Mouse (Mus musculus): ENCODE measurements around the gene Sh2d5.

Gene Sh2d5

DNA sequence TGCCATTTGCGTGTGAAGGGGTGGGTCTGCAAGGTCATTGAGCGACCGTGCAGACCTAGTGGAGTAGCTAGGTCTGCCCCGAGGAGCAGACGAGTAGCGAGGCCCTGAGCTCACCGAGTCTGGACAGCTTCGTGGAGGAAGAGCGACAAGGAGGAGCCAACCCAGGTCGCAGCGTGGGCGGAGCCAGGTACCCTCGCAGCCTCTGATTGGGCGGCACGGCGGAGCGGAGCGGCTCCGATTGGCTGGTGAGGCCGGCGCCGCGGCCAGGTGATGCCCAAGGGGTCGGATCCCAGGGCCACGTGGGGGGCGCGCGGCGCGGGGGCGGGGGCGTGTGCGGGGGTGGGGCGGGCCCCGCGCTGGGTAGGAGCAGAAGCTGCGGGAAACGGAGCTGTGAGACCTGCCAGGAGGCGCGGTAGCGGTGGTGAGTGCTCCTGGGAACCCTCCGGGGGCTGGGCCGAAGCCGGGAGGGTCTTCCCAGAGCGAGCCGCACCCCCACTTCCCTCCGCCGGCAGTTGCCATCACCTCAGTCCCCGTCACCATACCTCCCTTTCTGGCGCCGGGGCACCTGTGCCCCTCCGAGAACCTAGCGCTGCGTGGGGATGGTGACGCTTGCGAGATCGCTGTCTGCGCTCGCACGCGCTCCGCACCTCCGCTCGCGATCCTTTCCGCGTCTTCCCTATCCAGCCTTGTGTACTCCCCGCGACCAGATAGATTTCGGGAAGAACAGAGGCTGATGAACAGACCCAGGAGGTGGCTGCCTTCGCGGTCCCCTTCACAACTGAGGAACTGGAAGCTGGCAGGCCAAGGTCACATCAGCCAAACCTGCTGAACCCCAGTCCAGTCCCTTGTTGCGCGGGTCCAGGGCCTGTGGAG is at the start of gene Sh2d5, which contains the start of gene Kif17:
Gene Sh2d5, plus strand, starts transcription at position 316 of the 873 bp plus-strand sequence.
Gene Kif17, plus strand, starts transcription at position 348 of the 873 bp plus-strand sequence.
- peak; percentile 90 to 92 for DNase-seq (ENCODE audit: low spot score in 2 of 2)

DNA sequence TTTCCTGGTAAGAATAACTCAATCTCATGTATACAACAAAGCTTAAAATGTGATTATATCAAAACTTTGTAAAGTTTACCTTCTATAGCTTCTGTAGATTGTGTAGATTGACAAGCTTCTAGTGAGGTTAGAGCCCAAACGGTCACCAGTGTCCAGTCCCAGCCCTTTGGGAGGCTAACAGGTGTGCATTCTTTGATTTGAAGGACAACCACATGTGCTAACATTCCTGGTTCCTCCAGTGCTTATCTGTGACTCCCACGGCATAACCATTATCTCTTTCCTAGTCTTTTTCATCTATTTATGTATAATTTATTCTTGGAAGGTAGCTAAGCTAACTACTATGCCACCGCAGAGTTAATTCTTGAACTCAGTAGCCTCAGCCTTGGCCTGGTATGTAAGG is 49.4 kb upstream of the Sh2d5 start:
- no peak for DNase-seq (ENCODE audit: low spot score in 2 of 2)

- no peak for DNase-seq (ENCODE audit: low spot score in 2 of 2)
Observed at GRCm38 (mm10) chr4:138201696-138202095, 48.5 kb upstream of the Sh2d5 start.

DNA sequence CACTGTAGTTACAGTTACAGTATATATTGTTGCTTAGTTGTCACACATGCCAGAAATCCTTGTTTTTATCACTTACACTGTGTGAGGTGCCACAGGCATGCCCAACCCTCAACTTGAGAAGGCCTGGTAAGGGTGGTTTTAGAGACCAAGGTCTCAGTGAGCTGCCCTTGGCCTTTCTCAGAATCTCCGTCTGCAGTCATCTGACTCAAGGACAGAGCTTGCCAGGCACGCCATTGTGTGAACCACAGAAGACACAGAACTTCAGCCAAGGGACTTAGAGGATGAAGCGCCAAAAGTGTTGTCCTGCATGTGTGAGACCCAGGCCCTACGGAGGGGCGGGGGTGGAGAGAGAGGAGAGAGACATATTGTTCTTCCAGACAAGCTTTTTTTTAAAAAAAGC is 40.1 kb upstream of the Sh2d5 start:
- DNase-seq (ENCODE audit: low spot score in 2 of 2) = no peak

GRCm38 (mm10) chr4:138213861-138214260 is 36.3 kb upstream of the Sh2d5 start:
- no peak for DNase-seq (ENCODE audit: low spot score in 2 of 2)

GRCm38 (mm10) chr4:138215671-138216199 is 34.5 kb upstream of the Sh2d5 start:
- DNase-seq (ENCODE audit: low spot score in 2 of 2) = no peak

- peak; percentile 64 to 78 for DNase-seq (ENCODE audit: low spot score in 2 of 2)
Observed at GRCm38 (mm10) chr4:138216200-138216890, 33.9 kb upstream of the Sh2d5 start, which contains the start of gene Hp1bp3. Gene Hp1bp3, plus strand, starts transcription at chr4:138216296.

DNA sequence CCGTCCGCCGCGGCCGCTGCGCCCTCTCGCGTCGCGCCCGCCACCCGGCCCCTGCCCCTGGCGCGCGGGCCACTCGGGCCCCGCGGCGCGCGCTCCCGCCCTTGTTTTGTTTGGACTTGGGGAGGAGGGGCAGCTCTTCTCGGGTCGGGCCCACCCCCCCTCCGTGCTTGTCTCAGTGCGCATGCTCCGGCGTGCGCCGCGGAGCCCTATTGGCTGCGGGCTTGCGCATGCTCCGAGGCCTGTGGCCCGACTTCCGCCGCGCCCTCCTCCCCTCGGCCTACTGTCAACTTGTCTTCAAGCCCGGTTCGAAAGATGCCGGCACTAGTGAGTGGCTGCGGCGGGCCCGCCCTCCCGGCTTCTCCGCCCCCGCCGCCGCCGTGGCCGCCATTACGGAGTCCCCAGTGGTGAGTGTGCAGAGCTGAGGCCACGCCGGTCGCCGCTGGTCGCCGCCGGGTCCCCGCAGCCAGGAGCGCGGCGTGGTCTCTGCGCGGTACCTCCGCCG is 33.3 kb upstream of the Sh2d5 start:
- DNase-seq (ENCODE audit: low spot score in 2 of 2) = peak; percentile 97

DNA sequence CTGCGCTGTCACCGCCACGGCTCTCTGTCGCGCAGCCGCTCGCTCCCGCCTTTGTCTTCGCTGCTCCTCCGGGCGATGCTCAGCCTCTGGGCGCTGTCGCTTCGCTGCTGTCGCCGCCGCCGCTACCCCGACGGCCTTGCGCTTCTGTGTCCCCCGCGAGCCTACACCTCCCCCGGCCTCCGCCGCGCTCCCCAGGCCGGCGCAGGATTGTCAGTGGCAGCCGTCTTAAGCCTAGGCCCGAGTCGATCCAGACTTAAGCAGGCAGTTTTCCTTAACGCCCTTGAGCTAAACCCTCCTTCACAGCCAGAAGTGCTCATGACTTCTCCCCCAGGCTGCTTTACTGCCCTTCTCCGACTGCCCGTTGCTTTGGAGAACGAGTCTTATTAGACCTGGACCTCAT is 32.8 kb upstream of the Sh2d5 start:
- peak in 1 of 2 experiments; percentile 40 for DNase-seq (ENCODE audit: low spot score in 2 of 2)

DNA sequence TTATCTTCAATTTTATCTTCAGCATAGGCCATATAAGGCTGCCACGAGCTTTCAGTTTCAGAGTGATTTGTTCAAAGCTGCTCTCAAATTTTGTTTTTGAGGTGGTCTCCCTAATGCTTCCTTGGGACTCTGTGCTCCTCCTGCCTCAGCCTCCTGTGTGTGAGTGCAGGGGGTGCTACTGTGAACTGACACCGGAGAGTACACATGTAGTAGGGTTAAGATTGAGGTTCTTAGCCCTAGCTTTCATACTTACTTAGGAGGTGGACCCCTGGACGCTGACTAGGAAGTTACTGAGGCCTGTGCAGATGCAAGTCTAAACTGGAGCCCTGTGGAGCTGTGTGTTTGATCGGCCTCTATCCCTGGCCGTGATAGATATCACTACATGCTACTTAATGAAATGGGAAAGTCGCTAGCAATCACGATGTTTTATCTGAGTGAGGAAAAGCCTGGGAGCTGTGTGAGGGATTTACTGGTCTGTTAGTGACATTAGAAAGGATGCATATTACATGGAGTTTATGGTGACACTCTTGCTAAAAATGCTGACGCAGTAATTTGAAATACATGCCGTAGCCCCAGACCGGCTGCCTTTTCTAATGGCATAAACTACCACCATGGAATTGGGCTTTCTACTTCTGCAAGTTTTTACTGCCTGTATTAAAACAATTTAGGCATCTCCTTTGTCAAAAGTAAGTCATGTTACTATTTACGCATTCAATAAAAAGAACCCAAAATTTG is 32.1 kb upstream of the Sh2d5 start:
- no peak for DNase-seq (ENCODE audit: low spot score in 2 of 2)

DNA sequence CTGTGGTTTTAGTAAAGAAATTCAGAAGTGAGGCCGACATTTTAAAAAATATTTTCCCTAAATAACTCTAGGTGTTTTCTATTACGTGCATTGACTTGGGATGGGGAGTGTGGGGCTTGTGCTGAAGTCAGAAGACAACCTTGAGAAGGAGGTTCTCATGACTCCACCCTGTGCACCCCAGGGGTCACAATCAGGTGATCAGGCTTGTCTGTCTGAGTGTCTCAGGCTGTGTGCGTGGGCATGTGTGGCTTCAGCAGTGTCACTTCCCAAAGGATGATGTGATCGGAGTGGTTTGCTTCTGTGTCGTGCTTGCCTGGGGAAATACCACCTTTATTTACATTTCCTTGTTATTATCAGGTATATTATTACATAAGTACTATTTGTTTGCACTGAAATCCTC is 30.9 kb upstream of the Sh2d5 start:
- no peak for DNase-seq (ENCODE audit: low spot score in 2 of 2)

- no peak for DNase-seq (ENCODE audit: low spot score in 2 of 2)
Observed at GRCm38 (mm10) chr4:138220761-138221160, 29.4 kb upstream of the Sh2d5 start.

DNA sequence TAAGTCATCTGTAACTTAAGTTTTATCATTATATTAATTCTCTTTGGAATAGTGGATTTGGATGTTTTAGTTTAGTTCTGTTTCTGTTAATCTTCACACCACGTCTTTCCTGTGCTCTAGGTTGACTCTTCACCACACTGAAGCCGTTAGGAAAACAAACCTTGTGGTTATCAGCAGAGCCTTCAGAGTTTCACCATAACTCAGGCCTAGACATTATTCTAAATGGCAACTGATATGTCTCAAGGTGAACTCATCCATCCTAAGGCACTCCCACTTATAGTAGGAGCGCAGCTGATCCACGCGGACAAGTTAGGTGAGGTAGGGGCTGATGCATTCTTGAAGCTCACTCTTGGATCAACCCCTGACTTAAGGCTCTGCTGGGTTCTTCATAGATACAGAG is 28.8 kb upstream of the Sh2d5 start:
- DNase-seq (ENCODE audit: low spot score in 2 of 2) = no peak

GRCm38 (mm10) chr4:138222396-138222795 is 27.8 kb upstream of the Sh2d5 start:
- DNase-seq (ENCODE audit: low spot score in 2 of 2) = no peak

DNA sequence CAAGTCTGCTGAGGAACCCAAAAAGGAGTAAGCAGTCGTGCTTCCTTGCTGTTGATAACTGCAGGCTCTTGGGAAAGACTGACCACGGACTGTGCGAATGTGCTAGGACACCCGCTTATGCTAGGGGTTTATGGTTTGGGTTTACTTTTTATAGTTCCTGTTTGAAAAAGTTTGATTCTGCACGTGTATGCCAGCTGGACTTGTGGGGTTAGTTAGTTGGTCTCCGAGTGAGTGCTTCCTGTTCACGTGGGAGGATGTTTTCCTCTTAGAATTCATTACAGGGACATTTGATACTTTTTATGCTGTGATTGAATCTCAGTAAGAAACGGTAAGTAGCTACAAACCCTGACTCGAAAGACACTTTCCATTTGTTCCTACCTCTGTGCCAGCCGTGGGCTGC is 26.6 kb upstream of the Sh2d5 start:
- DNase-seq (ENCODE audit: low spot score in 2 of 2) = no peak

DNA sequence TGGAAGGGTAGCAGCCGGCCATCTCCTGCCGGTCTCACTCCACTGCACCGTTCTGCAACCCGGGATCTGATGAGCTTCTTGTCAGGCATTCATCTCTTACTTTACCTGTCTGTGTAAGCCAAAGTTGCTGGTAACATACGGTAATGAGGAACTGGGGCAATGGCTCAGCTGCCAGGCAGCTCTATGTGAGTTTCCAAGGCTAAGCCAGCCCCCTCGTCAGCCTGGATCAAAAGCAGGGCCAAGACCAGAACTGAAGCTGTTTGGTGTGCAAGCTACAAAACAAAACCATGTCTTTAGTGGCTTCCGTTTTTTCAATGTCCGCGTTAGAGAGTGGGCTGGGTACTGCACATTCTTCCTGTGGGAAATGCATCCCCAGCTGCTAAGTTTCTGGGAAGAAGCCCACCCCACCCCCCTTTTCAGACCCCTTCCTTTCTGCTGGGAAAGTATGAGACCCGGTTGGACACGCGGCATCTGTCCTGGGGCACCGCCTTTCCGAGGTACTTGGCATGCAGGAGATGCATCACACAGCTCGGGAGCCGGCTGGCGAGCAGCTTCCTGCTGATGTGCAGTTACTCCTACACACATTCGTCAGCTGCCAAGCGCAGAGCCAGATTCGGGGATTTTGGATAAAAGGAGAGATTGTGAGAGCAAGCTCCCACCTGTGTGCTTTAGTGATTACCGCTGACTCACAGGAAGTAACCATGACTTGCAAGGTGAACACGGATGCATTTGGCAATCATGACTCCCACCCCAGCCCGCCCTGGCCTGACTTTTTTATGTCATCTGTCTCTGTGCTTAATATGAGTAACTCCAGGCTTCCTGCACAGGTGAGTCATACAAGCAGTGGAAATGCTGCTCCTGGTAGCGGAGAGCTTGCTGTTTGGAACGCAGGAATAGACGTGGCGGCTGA is 3.2 kb upstream of the Sh2d5 start:
- peak; percentile 83 to 89 for DNase-seq (ENCODE audit: low spot score in 2 of 2)

DNA sequence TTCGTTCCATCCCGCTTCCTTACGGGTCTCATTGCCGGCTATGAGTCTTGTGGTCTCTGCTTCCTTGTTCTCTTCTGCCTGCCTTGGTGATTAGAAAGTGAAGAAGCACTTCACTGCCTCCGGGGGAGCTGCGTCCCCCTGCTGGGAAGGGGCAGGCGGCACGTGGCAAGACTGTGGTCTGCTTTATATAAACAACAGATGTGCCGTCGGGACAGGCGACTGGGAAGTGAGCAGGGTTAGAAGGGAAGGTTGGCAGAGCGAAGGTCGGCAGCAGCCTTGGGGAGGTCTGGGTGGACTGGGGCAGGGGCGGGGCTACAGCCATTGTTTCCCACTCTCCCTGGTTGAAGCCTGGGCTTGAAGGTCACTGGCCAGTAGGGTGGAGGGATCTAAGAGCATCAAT is 1.6 kb downstream of the Sh2d5 start:
- peak; percentile 24 to 26 for DNase-seq (ENCODE audit: low spot score in 2 of 2)

GRCm38 (mm10) chr4:138252231-138252630 is 2.0 kb downstream of the Sh2d5 start:
- DNase-seq (ENCODE audit: low spot score in 2 of 2) = no peak

- DNase-seq (ENCODE audit: low spot score in 2 of 2) = no peak
Observed at GRCm38 (mm10) chr4:138257116-138257687, 7.0 kb downstream of the Sh2d5 start.

GRCm38 (mm10) chr4:138258663-138259062 is 8.5 kb downstream of the Sh2d5 start:
- DNase-seq (ENCODE audit: low spot score in 2 of 2) = no peak
